Mouse (Mus musculus): Measurements from ENCODE around the gene Shisa4. TPM values are rescaled to one million over a fixed set of nuclear protein-coding genes. Genes with fewer than 3 reads are reported as not detected.

The Shisa4 gene
- not detected for polyA plus RNA-seq (2014; fragmentation: Illumina TruSeq; extraction: RNeasy Lipid Tissue Mini Kit (QIAGEN cat#74804); ENCODE audit: low read depth, low replicate concordance)

GRCm38 (mm10) chr1:135374868-135375581, at the start of gene Shisa4:
Shisa4 (minus strand) TSS chr1:135375237.

DNA sequence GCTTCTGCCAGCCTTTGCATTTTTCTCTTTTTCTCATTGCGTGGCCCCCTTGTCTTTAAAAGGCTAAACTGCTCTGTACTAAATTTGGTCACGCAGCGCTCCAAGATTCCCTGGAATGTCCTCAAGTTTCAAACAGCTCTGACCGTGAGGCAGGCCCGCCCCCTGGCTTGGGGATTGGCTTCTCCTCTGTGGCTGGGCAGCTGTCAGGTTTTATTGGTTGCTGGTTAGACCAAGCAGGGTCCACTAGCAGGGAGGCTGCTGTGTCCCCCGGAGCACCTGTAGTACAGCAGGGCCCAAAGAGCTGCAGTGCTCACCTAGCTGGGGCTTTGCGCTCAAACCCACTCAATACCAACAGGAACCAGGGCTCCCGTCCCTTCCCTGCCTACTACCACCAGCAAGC, 50.5 kb downstream of the Shisa4 start, which contains the start of gene Lmod1:
Lmod1 (plus strand) TSS at position 237 of the 400 bp plus-strand sequence.

Other genes starting within 250 kb of the Shisa4 start
- gene Ptpn7, start 242.5 kb downstream of the Shisa4 start, polyA plus RNA-seq (2014; fragmentation: Illumina TruSeq; extraction: RNeasy Lipid Tissue Mini Kit (QIAGEN cat#74804); ENCODE audit: low read depth, low replicate concordance), result 0.60 TPM
- 24.8 TPM for gene Arl8a, start 228.4 kb downstream of the Shisa4 start, polyA plus RNA-seq (2014; fragmentation: Illumina TruSeq; extraction: RNeasy Lipid Tissue Mini Kit (QIAGEN cat#74804); ENCODE audit: low read depth, low replicate concordance)
- 1.0 TPM for gene Gpr37l1, start 207.6 kb downstream of the Shisa4 start, polyA plus RNA-seq (2014; fragmentation: Illumina TruSeq; extraction: RNeasy Lipid Tissue Mini Kit (QIAGEN cat#74804); ENCODE audit: low read depth, low replicate concordance)
- gene Elf3, start 116.7 kb downstream of the Shisa4 start, polyA plus RNA-seq (2014; fragmentation: Illumina TruSeq; extraction: RNeasy Lipid Tissue Mini Kit (QIAGEN cat#74804); ENCODE audit: low read depth, low replicate concordance), result 38.8 TPM
- 31.2 TPM for gene Rnpep, start 91.2 kb downstream of the Shisa4 start, polyA plus RNA-seq (2014; fragmentation: Illumina TruSeq; extraction: RNeasy Lipid Tissue Mini Kit (QIAGEN cat#74804); ENCODE audit: low read depth, low replicate concordance)
- gene Timm17a, start 61.5 kb downstream of the Shisa4 start, polyA plus RNA-seq (2014; fragmentation: Illumina TruSeq; extraction: RNeasy Lipid Tissue Mini Kit (QIAGEN cat#74804); ENCODE audit: low read depth, low replicate concordance), result 23.1 TPM
- 6.6 TPM for gene Lmod1, start 50.4 kb downstream of the Shisa4 start, polyA plus RNA-seq (2014; fragmentation: Illumina TruSeq; extraction: RNeasy Lipid Tissue Mini Kit (QIAGEN cat#74804); ENCODE audit: low read depth, low replicate concordance)
- 12.9 TPM for gene Ipo9, start 55.3 kb upstream of the Shisa4 start, polyA plus RNA-seq (2014; fragmentation: Illumina TruSeq; extraction: RNeasy Lipid Tissue Mini Kit (QIAGEN cat#74804); ENCODE audit: low read depth, low replicate concordance)
- 12.2 TPM for gene Nav1, start 232.1 kb upstream of the Shisa4 start, polyA plus RNA-seq (2014; fragmentation: Illumina TruSeq; extraction: RNeasy Lipid Tissue Mini Kit (QIAGEN cat#74804); ENCODE audit: low read depth, low replicate concordance)

Measured in sigmoid colon, adult 10 weeks (tissue).